Mouse (Mus musculus) heart, postnatal 14 days (tissue): Measurements from ENCODE around the gene Rnh1. TPM values are rescaled to one million over a fixed set of nuclear protein-coding genes. Genes with fewer than 3 reads are reported as not detected.

ENCODE experiments used
- DNase-seq, 2 experiments: peaks; one replicate each; pipeline ENCODE4 v3.0.0; 2021 to 2022
- intact Hi-C: fragments of 180-260 bp; cut with DNase I; formaldehyde crosslinking; loops from one replicate; pipeline ENCODE4 v1.15.1; 2025
- microRNA-seq, 2 experiments: library from miRNA; unstranded; fragments of <30 nt; microRNA quantifications; one replicate each; pipeline ENCODE4 v1.2.0; 2021 to 2022
- total RNA-seq, 2 experiments: library from RNA; stranded (reverse); gene quantifications; 2 replicates each; pipeline ENCODE4 v1.2.3; 2021

Rnh1 gene
- total RNA-seq, 2 experiments from 2014 or later: 60.8 to 70.2 TPM

- DNase-seq: peak in 1 of 2 experiments; percentile 38
Measured at GRCm38 (mm10) chr7:141122245-141122644, 50.4 kb downstream of the Rnh1 start, which contains the start of gene Ptdss2. Gene Ptdss2 (plus strand): TSS chr7:141122382.

DNA sequence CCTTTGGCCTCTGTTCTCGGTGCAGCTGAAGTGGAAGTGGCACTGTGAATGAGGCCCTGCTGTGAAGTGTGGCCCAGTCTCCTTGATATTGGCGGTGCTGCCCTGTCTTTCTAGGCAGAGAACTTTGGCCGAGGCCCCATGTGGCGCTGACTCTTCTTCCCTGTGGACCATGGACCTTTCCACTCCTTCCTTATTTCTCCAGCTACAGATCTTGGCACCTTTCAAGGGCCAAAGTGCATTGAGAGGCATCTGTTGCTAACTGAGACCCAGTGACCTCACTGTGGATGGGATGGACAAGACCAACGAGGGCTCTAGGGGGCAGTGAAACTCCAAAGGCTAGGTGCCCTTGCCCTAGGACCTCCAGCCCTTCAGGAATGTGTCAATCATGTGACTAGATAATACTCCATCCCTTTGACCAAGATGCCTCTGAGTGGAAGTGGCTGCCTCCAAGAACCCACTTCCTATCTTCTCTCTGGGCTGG, 51.6 kb downstream of the Rnh1 start:
- intact Hi-C loops: loop anchor here (1.0 to 5.0 kb wide), 2 partner anchors 24 to 51 kb away; partner anchors contain the start of gene Rnh1
- DNase-seq: no peak

More at GRCm38 (mm10) chr7:141122245-141122644, 50.4 kb downstream of the Rnh1 start, which contains the start of gene Ptdss2:
- intact Hi-C loops: loop anchor here (5.0 kb wide), 1 partner anchor 50 kb away; the partner anchor contains the start of gene Rnh1

DNA sequence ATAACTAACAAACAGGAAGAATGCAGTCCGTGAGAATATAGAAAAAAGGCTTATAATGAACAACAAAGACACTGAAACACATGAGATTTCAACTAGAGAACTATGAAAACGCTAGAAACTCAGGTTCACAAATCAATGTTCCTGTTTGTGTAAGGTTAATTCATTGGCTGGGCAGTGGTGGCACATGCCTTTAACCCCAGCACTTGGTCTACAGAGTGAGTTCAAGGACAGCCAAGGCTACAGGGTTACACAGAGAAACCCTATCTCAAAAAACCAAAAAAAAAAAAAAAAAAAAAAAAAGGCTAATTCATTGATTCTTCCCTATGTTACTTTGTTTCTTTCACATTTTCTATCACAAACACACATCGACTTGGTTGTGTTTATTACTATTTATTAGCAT, 52.1 kb downstream of the Rnh1 start:
- intact Hi-C loops: loop anchor here (1.0 to 5.0 kb wide), 2 partner anchors 23 to 52 kb away; partner anchors contain the start of gene Rnh1
- DNase-seq: no peak

GRCm38 (mm10) chr7:141119487-141119886, 53.2 kb downstream of the Rnh1 start:
- no peak for DNase-seq
- intact Hi-C loops: no loop called here

DNA sequence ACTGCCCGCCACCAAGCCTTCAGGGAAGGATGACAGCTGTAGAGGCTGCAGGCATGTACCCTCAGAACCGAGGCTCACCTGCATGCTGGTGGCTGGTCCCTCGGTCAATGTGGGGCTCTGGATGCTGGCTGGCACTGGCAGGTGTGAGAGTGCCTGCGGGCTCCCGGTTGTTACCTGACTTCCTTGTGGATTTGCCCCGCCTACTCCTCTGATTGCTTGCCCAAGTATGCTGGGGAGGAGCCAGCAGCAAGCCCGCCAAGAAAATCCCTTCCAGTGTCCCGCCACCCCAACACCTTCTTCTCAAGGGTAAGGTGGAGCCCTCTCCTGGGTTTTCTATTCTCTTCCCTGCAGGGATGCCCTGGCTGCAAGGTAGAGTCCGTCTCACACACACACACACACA, 55.0 kb downstream of the Rnh1 start, which contains the start of gene Ano9:
Gene Ano9, minus strand, starts transcription at position 171 of the 400 bp plus-strand sequence.
- no peak for DNase-seq
- intact Hi-C loops: loop anchor here (2.0 kb wide), 1 partner anchor 17 kb away; the partner anchor contains the start of gene Sigirr

- intact Hi-C loops: loop anchor here (2.0 kb wide), 1 partner anchor 15 kb away; the partner anchor contains the start of gene Sigirr
Measured at GRCm38 (mm10) chr7:141115874-141116273, 56.8 kb downstream of the Rnh1 start.

More at GRCm38 (mm10) chr7:141115874-141116273, 56.8 kb downstream of the Rnh1 start:
- no peak for DNase-seq

Small RNA genes within 50 kb of the gene (microRNA-seq; reads per million reads assigned to microRNA genes)
- gene Mir210: 65.8 to 504 reads per million in 2 experiments

Other genes starting within 250 kb of the Rnh1 start
- gene Pgghg, start 231.5 kb downstream of the Rnh1 start, total RNA-seq: 1 to 10 TPM; 7.4 to 7.7 TPM
- under 1 TPM; 0.38 to 0.80 TPM for gene Ifitm5, start 222.6 kb downstream of the Rnh1 start, total RNA-seq
- not detected for gene Gm45717, start 216.9 kb downstream of the Rnh1 start, total RNA-seq
- gene Ifitm2, start 216.9 kb downstream of the Rnh1 start, total RNA-seq: 100 to 1,000 TPM; 130 TPM
- 1 to 10 TPM; 3.1 to 4.2 TPM for gene Ifitm1, start 205.6 kb downstream of the Rnh1 start, total RNA-seq
- 10 to 100 TPM; 95.6 to 96.3 TPM for gene Ifitm3, start 162.1 kb downstream of the Rnh1 start, total RNA-seq
- 1 to 10 TPM in 1 of 2 experiments, under 1 TPM in 1; 0.34 to 1.1 TPM for gene Ifitm6, start 154.9 kb downstream of the Rnh1 start, total RNA-seq
- gene Gm17387, start 143.7 kb downstream of the Rnh1 start, total RNA-seq: not detected
- under 1 TPM; 0.07 to 0.14 TPM for gene B4galnt4, start 111.8 kb downstream of the Rnh1 start, total RNA-seq
- under 1 TPM; 0.43 to 0.95 TPM for gene Pkp3, start 94.6 kb downstream of the Rnh1 start, total RNA-seq
- gene Sigirr, start 72.3 kb downstream of the Rnh1 start, total RNA-seq: 1 to 10 TPM; 8.0 to 8.1 TPM
- gene Ano9, start 55.1 kb downstream of the Rnh1 start, total RNA-seq: under 1 TPM; 0.10 to 0.29 TPM
- 10 to 100 TPM; 35.9 to 38.7 TPM for gene Ptdss2, start 50.5 kb downstream of the Rnh1 start, total RNA-seq
- 100 to 1,000 TPM; 101 to 104 TPM for gene Hras, start 21.1 kb upstream of the Rnh1 start, total RNA-seq
- gene Lrrc56, start 21.3 kb upstream of the Rnh1 start, total RNA-seq: 1 to 10 TPM; 2.6 to 3.6 TPM
- not detected for gene Lmntd2, start 41.2 kb upstream of the Rnh1 start, total RNA-seq
- 1 to 10 TPM; 1.2 to 1.5 TPM for gene Rassf7, start 43.0 kb upstream of the Rnh1 start, total RNA-seq
- 10 to 100 TPM; 43.4 to 44.3 TPM for gene Phrf1, start 55.9 kb upstream of the Rnh1 start, total RNA-seq
- 1 to 10 TPM; 1.6 to 1.7 TPM for gene Irf7, start 93.6 kb upstream of the Rnh1 start, total RNA-seq
- not detected for gene Cdhr5, start 103.9 kb upstream of the Rnh1 start, total RNA-seq
- not detected for gene Sct, start 106.3 kb upstream of the Rnh1 start, total RNA-seq
- gene Drd4, start 119.1 kb upstream of the Rnh1 start, total RNA-seq: not detected
- gene Deaf1, start 154.8 kb upstream of the Rnh1 start, total RNA-seq: 10 to 100 TPM; 20.0 to 22.1 TPM
- gene Tmem80, start 154.9 kb upstream of the Rnh1 start, total RNA-seq: 10 to 100 TPM; 13.6 to 16.1 TPM
- 1 to 10 TPM; 2.7 to 3.0 TPM for gene Eps8l2, start 166.0 kb upstream of the Rnh1 start, total RNA-seq
- gene Taldo1, start 219.3 kb upstream of the Rnh1 start, total RNA-seq: 100 to 1,000 TPM; 125 to 126 TPM
- 10 to 100 TPM; 12.5 to 13.3 TPM for gene Gatd1, start 241.3 kb upstream of the Rnh1 start, total RNA-seq